ENCODE assay signal across 9 mouse cellular contexts in the genomic region with DNA sequence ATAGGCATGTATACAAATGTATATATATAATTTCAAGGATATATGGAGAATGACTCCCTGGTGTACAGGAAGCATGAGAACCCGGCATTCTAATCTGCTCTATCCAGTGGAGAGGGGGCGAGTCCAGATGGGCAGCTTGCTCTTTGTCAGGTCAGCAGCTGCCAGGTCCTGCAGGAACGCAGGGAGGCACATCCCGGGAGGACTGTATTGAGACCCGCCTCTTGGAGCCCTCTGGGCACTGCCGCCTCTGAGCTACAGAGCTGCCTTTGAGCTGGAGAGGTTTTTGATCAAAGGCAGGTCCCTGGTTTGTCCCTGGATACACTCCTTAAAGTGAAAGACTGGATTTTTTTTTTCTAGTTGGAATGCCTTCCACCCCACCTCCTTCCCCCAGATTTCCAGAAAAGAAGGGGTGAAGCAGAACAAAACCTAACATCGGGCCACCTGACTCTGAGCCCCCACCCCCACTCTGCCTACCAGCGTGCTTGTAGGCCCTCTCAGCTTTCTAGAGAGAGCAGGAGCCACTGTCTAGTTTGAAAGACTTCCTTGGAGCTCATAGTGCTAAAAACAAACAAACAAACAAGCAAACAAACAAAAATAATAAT. TPM values are rescaled to one million over a fixed set of nuclear protein-coding genes. Genes with fewer than 3 reads are reported as not detected.
DNase-seq lines count a peak whose midpoint lies in the region; ATAC-seq and TF ChIP-seq lines count a peak whose summit lies in the region.
"Had no signal": no experiment of that assay in that cellular context is flagged by ENCODE, and none has a peak within 500 bp of the region (broad histone marks: within the 10 kb centered on the region; RNA-seq: fewer than 3 reads in every experiment).

A gene (plus strand): TSS at position 552 of the 602 bp plus-strand sequence.

- H3K9ac ChIP-seq in limb, embryonic 13.5 days, result 0 out of 2 replicates have a peak within 1 kb of the TSS, but pooled peaks have one; percentile 25

- peak within 1 kb of the TSS; percentile 65 for H3K4me2 ChIP-seq in limb, embryonic 13.5 days (replicated peaks)

- H3K36me3 ChIP-seq in testis, adult 2 months (ENCODE audit: control insufficient read depth, insufficient read depth, low read length), result no peaks in the 10 kb centered on the region
- H3K36me3 ChIP-seq in limb, embryonic 13.5 days, result no peaks in the 10 kb centered on the region

- H3K27me3 ChIP-seq in testis, adult 2 months (ENCODE audit: control insufficient read depth, insufficient read depth, low read length), result no peaks in the 10 kb centered on the region
- peaks cover 20% of the 10 kb centered on the region for H3K27me3 ChIP-seq in limb, embryonic 13.5 days

- no peak for DNase-seq in frontal cortex, postnatal 25 days (ENCODE audit: low spot score in 2 of 2)
- DNase-seq in testis, postnatal 10 days (ENCODE audit: low spot score), result no peak
- DNase-seq in thymus, adult 18-20 months, result no peak
- no peak for DNase-seq in Muller cell, postnatal 12 days (ENCODE audit: inconsistent ontology term)
- no peak for DNase-seq in ovary, adult 18-20 months (ENCODE audit: low spot score)

- H3K4me1 ChIP-seq in testis, adult 2 months (ENCODE audit: control insufficient read depth, insufficient read depth, low read length), result peaks cover 6% of the 10 kb centered on the region
- H3K4me1 ChIP-seq in limb, embryonic 13.5 days, result peaks cover 13% of the 10 kb centered on the region

- ATAC-seq in frontal cortex, adult (ENCODE audit: low TSS enrichment), result 0 out of 2 replicates have a peak, but pooled peaks have one; percentile 25
- ATAC-seq in limb, embryonic 13.5 days (ENCODE audit: low FRiP score, low read depth), result no peak

- no peak for TF ChIP-seq POLR2A in testis, adult 2 months (IDR thresholded peaks at IDR 0.05; ENCODE audit: control insufficient read depth, low read depth, low read length)

- H3K9me3 ChIP-seq in limb, embryonic 13.5 days, result no peaks in the 10 kb centered on the region

- H3K4me3 ChIP-seq in testis, adult 2 months (ENCODE audit: control insufficient read depth, low read depth, low read length), result peak within 1 kb of the TSS; percentile 5; the same call in 1 of the 2 replicates
- peak within 1 kb of the TSS; percentile 36 for H3K4me3 ChIP-seq in limb, embryonic 13.5 days

- 3% methylated on average over 8 of the region's 8 CpGs for WGBS in limb, embryonic 13.5 days

- TF ChIP-seq CTCF in testis, adult 2 months (IDR thresholded peaks at IDR 0.05; ENCODE audit: control insufficient read depth, insufficient read depth, insufficient replicate concordance, low read depth, low read length), result no peak

- H3K27ac ChIP-seq in testis, adult 2 months (ENCODE audit: control insufficient read depth, insufficient read depth, low read depth, low read length), result no peak within 1 kb of the TSS
- no peak within 1 kb of the TSS for H3K27ac ChIP-seq in limb, embryonic 13.5 days

RNA-seq across cellular contexts. Expression of the gene that starts here (rescaled TPM):
- polyA plus RNA-seq in testis, adult 2 months (2012; rRNA removed), result 2.2 and 2.7 TPM in 2 replicates
- polyA plus RNA-seq in limb, embryonic 13.5 days (2015; fragmentation: Nextera tagmentation; extraction: Ambion mirVana), result 1.2 and 1.5 TPM in 2 replicates
- polyA plus RNA-seq: C2C12 had no signal
